Mouse (Mus musculus) adrenal gland, postnatal 25 days (tissue): Measurements from ENCODE around the gene Pnn. TPM values are rescaled to one million over a fixed set of nuclear protein-coding genes. Genes with fewer than 3 reads are reported as not detected.
"Not testable (repeated sequence)": the region's sequence is repeated elsewhere in the genome, so short reads cannot be mapped to it uniquely, and the experiment has no call there.

Experiments used
- DNase-seq: peaks from one replicate; pipeline ENCODE4 v3.0.0; 2021; ENCODE audit warnings: mixed read lengths
- long read RNA-seq: library from polyadenylated mRNA; stranded (forward); transcript quantifications from one replicate; pipeline ENCODE4 v2.0.0, GENCODE M21; 2021
- total RNA-seq: library from RNA; stranded (reverse); gene quantifications from 2 replicates; pipeline ENCODE4 v1.2.3, GENCODE M21; 2021

Gene Pnn
- 56.2 and 56.3 TPM in 2 replicates for total RNA-seq
- long read RNA-seq, transcript Pnn-201 (9 exons, 3,485 nt) = major isoform, 58 of 69 reads
- long read RNA-seq, partial matches to known transcripts = 5 of 69 reads
- long read RNA-seq, other reads (novel, unspliced or antisense) = 6 of 69 reads

DNA sequence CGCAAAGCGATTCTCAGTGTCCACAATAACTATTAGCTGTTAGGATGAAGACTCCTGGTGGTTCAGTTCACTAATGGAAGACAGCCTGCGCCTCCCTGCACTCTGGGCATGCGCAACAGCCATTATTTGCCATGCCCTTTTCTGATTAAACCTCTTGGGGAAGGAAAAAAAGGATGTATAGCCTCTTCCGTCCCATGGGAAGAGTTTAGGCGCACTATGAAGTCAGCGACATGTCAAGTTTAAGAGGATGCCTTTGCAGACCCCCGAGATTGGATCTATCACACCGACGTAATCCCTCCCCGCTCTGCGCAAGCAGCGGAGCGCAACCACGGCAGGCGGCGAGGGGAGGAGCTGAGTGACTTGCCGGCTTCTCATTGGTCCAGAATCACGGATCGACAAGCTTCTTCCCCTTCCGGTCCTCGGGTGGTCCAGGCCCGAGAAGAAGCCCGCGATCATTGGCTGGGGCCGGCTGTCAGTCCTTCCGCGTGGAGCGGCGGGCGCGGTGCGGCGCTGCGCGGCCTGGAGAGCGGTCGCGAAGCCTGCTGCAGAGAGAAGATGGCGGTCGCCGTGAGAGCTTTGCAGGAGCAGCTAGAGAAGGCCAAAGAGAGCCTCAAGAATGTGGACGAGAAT is at the start of gene Pnn:
Gene Pnn (plus strand): TSS at position 437 of the 630 bp plus-strand sequence.
- peak; percentile 97 for DNase-seq

DNA sequence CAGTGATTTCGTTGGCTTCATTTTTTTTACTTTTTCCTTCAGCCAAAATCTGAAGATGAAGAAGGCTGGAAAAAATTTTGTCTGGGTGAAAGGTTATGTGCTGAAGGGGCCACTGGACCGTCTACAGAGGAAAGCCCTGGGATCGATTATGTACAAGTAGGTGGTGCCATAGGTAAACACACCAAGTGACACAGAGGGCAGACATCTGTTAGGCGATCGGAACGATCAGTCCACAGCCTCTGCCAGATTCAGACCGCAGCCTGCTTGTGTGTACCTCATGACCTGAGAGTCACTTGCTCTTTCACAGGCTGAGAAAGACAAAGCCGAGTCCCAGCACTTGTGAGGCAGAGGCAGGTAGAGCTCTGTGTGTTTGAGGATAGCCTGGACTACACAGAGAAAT is 48.7 kb upstream of the Pnn start:
- DNase-seq = no peak

DNA sequence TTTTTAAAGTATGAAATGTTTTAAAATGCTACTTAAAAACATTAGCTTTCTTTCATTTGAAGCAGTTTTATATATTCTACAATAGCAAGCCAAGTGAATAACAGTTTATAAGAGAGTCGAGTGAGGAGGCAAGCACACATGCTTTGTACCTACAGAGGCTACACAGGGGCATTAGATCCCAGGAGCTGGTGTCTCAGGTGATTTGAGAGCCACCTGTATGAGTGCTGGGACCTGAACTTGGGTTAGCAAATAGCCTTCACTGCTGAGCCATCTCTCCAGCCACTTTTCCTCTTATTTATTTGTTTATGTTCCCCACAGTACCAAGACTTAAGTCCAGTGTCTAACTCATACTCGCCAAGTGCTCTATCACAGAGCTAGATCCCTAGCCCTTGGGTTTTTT is 46.8 kb upstream of the Pnn start:
- DNase-seq = no peak

DNA sequence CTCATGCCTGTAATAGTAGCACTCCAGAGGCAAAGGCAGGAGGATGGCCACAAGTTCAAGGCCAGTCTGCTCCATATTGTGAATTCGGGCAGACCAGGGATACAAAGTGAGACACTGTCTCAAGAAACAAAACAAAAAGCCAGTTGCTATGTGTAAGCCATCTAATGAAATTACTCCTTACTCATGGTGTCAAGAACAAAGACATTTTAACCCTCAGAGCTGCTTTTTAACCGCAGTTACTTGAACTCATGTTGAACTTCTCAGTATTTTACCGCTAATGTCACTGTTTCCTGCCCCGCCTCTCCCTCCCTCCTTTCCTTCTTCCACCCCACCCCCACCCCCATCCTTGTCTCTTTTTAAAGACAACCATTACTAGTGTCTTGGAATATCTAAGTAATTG is 45.4 kb upstream of the Pnn start:
- DNase-seq = no peak

DNA sequence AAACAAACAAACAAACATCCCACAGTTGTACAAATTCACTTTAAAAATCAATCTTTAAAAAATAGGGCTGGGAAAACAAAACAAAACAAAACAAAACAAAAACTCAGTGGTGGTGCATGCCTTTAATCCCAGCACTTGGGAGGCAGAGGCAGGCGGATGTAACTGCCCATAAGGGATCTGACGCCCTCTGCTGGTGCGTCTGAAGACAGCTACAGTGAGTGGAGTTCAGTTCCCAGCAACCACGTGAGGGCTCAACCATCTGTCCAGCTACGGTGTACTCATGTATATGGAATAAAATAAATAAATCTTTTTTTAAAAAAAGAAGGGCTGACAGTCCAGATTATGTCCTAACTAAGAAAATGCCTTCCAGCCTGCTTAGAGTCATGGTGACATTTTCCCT is 34.6 kb upstream of the Pnn start:
- peak; percentile 12 for DNase-seq

DNA sequence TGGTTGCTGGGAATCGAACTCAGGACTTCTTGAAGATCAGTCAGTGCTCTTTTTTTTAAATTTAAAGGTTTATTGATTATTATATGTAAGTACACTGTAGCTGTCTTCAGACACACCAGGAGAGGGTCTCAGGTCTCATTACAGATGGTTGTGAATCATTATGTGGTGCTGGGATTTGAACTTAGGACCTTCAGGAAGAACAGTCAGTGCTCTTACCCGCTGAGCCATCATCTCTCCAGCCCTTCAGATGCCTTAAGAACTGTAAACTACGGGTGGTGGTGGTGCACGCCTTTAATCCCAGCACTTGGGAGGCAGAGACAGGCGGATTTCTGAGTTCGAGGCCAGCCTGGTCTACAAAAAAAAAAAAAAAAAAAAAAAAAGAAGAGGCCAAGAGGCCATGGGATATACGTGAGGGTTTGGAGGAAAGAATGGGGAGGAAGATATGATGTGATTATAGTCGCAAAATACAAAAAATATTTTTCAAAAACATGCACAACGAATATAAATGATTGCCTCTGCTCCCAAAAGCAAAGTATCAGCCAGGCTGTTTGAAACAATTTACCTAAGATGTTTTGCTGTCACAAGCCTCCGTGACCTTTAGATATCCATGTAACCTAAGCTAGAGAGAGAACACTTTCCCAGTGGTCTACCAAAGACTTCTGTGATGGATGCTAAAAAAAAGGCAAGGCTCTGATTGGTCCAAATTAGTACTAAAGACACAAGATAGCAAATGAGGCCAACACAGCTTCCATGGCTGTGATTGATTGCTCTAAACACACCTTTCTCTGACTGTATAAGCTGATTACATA is 27.3 kb upstream of the Pnn start:
- DNase-seq = no peak

DNA sequence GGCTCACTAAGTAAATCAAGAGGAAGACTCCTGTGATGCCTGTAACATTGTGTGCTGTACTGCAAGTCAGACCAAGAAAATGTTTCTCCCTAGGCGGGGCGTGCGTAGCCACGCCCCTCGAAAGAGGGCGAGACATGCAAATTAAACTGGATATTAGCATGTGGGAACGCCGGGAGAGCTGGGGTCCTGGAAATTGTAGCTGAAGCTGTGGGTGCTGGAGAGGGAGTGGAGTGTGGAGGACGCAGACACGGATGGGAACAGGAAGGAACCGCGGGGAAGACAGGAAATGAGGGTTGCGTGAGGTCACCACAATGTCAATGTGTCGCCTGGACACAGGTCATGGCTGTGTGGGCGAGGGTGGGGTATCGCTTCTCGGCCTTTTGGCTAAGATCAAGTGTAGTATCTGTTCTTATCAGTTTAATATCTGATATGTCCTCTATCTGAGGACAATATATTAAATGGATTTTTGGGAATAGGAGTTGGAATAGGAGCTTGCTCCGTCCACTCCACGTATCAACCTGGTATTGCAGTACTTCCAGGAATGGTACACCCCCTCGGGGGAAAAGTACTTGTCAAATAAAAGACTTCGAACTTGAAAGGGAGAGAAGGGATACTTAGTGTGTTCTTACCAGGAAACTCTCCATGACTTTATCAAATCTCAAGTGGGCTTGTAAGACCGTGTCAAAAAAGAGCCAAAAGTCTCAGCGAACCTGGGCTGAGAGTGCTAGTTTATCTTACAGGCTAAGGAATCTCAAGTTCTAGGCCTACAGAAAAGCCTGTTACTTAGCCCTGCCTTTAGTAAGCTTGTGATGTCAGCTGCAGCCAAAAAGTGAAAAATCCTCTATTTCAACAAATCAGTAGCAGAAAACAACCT is 26.5 kb upstream of the Pnn start:
- DNase-seq = peak; percentile 21

DNA sequence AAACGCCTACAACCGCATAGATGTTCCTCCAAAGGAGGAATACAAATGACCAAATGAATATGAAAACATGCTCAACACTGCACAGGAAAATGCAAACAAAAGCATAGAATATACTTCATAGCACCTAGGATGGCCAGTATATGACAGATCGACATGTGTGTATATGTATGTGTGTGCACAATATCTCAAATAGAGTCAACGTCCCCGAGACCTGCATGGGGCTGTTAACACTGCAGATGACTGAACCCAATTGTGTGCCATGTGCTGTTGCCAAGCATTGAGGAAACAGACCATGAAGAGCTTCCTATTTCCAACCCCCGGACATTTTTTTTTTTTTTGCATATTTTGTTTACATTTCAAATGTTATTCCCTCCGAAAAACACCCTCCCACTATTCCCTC is 25.8 kb upstream of the Pnn start:
- DNase-seq = no peak

DNA sequence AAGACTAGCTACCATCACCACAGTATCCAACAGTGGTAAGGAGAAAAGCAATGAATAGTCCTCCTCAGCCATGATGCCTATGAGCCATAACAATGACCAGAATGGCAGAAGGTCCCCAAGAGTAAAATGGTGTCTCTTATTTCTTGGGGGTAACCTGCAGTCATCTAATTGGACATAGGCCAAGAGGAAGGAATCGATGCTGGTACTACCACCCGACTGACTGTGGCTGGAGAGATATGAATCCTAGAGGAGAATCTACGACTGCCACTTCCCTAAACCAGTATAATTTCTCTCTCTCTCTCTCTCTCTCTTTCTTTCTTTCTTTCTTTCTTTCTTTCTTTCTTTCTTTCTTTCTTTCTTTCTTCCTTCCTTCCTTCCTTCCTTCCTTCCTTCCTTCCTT is 14.2 kb upstream of the Pnn start:
- DNase-seq = no peak

DNA sequence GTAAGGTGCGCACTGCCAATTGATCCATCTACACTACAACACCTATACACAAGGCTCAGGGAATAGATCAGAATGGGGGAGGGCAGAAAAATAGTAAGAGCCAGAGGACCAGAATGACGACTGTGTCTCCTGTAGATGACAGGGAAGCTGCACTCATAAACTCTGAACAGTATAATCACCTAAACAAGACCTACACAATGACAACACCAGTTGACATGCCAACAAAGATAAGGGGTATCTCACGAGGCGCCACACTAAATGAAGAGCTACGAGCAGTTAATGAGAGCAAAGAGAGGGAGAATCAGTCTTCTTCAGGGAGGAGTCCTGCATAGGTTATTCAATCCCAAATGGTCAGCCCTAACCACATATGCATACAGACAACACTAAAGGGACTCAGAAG is 13.5 kb upstream of the Pnn start:
- DNase-seq = no peak

DNA sequence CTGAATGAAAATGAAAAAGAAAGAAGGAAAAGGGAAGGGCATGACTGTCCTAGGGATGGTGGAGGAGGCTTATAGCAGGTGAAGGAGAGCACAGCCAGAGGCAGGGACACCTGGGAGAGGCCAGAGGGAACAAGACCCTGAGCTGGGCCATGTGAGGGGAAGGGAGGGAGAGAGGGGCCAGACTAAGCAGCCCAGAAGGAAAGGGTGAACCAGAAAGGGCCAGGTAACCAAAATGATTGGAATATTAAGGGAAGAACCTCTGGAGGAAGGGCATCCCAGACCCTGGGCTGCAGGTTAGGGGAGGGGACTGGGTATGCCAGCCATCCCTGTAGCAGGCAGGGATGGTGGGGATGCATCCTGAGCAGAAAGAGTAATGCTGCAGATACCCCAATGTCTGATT is 12.7 kb upstream of the Pnn start:
- no peak for DNase-seq

DNA sequence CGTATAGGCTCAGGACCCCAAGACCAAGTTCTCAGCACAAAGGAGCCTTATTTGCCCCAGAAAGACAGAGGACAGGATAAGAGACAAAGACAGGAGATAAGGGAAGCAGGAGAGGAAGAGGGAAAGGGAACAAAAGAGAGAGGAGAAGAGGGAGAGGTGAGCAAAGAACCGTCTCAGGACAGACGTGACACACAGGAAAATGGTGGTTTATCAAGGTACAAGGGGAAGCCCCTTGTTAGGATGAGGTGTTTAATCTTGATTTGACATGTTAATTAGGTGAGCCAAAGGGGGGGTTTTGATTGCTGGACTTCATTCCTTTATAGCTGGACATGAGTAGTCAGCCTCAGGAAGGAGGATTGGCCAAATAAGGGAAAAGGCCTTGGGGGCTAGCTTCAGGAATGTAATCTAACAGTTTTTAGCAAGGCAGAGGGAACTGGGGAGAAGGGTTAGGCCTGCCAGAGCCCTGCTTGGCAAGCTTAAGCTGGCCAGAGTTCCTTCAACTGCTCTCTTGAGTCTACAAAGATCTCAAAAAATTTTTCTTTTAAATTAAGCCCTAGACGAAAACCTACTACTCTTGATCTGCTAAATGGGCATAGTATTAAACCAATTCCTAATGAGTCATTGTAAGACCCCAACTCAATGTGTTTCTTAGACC is 11.4 kb upstream of the Pnn start:
- DNase-seq = no peak

DNA sequence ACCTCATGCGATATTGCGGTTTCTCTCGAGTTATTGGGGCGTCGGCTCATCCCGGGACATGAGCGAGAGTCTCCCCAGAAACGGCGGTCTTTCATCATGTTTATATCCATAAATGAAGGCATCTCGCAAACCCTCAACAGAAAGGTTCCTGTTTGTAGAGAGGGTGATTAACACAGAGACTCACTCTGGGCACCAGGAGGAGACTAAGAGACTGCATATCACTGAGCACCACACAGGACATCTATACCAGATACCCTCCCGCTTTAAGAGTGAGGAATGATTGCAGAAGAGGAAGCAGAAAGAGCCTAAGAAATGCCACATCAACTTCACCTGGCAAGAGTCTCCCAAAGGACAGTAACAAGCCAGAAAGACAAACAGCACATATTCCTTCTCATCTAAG is 10.5 kb upstream of the Pnn start:
- no peak for DNase-seq

DNA sequence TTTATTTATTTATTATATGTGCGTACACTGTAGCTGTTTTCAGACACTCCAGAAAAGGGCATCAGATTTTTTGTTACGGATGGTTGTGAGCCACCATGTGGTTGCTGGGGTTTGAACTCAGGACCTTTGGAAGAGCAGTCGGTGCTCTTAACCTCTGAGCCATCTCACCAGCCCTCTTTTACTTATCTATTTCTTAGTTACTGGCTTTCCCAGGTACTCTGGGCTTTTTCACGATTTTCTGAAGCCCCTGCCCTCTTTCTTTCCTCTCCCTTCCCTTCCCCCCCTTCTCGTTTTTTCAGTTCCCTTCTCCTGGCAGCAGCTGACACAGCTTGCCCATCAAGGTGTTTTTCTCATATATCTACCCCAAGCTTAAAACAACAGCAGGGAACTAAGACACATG is 8.4 kb upstream of the Pnn start:
- not testable (repeated sequence) for DNase-seq

DNA sequence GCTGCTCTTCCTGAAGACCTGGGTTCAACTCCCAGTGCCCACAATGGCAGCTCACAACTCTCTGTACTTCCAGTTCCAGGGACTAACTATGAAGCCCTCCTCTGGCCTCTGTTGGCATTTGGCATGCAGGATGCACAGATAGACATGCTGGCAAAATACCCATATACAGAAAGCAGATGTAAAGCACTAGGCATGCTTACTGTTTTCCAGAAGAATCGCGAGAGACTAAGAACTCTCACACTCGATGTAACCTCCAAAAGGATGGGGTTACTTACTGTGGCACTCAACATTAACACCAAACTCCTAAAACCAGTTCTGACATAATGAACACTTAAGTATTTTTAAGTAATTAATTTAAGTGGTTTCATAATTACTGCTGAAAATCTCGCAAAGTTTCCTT is 6.4 kb upstream of the Pnn start:
- no peak for DNase-seq

DNA sequence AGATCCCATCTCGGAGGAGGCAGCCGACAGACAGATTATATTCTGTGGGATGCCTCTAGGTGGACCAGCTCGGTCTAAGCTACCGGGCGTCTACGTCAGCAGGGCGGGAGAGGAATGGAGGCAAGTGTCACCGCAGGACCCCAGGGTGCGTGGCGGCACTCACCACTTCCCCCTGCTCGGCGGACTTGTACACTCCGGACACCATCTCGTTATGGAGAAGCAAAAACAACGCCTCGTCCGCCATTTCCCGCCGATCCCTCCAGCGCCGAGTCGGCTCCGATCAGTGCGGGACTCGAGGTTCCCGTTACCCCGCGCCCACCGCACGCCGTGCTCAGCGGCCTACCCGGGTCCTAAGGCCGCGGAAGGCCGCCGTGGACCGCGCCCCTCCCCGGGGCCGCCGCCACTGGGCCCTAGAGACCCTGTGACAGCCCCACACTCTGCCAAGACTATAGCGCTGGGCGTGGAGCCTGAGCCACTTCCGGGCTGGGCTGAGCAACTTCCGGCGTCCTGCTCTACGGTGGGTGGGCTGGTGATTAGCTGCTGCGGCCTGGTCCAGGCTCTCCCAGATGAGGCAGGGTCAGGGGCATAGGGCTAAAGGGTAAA is 5.6 kb upstream of the Pnn start, which contains the start of gene Trappc6b:
Gene Trappc6b (minus strand): TSS at position 480 of the 603 bp plus-strand sequence.
- DNase-seq = peak; percentile 77

DNA sequence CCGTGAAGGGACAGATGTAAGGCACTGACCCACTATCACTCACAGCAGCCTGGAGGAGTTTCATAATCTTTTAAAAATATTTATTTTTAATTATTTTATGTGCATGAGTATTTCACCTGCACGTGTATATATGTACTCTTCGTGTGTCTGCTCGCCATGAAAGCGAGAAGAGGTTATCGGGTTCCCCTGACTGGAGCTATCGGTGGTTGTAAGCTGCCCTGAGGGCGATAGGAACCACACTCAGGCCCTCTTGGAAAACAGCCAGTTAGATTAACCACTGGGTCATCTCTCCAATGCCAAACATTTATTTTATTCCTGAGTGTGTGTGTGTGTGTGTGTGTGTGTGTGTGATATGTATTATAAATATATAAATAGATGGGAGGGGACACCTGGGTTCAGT is 1.8 kb upstream of the Pnn start:
- DNase-seq = no peak

DNA sequence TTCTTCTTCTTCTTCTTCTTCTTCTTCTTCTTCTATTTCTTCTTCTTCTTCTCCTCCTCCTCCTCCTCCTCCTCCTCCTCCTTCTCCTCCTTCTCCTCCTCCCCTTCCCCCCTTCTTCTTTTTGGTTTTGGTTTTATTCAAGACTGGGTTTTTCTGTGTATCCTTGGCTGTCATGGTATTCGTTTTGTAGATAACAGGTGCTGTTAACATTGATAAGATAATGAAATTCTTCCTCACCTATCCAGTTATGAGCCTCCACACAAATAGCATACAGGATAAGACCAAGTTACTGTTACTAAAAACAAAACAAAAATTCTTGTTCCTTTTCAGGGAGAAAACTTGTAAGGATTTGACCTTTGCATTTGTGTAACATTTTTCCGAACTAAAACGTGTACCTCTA is 908 bp upstream of the Pnn start:
- DNase-seq = no peak

DNA sequence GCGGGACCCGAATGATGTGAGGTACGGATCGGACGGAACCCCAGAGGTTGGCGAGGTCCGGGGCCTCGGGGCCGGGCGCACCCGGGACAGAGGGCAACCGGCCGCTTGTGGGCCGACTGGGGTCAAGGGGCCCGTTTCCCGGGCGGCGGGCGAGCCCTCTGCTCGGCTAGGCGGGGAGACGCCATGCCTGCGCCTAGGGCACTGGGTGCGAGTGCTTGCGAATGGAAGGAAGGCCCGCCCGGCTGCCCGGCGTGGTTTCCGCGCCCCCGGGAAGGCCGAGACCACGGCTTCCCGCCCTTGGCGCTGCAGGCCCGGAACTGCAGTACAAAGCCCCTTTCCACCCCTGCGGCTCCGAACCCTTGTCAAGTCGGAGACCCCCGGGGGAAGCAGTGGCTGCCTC is 411 bp downstream of the Pnn start:
- peak; percentile 35 for DNase-seq

DNA sequence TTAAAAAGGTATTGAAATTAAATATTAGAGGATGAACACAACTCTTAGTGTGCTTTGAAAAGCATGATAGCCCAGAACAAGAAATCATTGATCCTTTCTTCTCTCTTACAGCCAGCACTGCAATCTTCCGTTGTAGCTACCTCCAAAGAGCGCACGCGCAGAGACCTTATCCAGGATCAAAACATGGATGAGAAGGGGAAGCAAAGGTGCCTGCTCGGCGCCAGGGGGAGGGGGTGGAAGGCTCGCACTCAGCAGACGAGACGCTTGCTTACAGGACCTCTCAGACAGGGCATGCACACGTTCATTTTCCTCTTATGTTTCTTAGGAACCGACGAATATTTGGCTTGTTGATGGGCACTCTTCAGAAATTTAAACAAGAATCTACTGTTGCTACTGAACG is 2.1 kb downstream of the Pnn start:
- DNase-seq = no peak

DNA sequence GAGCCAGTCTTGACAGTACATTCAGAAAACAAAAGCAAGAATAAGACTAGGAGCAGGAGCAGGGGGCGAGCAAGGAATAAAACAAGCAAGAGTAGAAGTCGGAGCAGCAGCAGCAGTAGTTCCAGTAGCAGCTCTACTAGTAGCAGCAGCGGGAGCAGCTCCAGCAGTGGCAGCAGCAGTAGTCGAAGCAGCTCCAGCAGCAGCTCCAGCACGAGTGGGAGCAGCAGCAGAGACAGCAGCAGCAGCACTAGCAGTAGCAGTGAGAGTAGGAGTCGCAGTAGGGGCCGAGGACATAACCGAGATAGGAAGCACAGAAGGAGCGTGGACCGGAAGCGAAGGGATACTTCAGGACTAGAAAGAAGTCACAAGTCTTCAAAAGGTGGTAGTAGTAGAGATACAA is 5.6 kb downstream of the Pnn start:
- DNase-seq = no peak

DNA sequence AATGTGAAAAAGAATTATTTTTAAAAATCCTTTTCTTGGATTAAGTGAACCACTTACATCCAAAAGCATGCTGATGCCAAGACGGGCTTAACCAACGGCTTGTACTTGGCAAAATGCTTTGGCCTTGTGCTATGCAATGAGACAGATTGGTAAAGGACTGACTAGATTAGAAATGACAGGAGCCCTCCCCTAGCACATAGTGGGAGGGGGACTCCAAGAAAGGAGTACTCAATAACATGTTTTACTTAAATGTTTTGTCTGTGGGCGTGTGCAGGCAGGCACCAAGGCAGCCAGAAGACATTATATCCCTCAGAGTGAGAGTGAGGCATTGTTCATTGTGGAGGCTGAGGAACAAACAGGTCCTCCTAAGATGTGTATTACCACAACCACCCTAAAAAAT is 7.4 kb downstream of the Pnn start:
- DNase-seq = no peak
